Mouse (Mus musculus) bone marrow macrophage, adult 2 months (primary cell): ENCODE measurements around the gene Lrrc1. TPM values are rescaled to one million over a fixed set of nuclear protein-coding genes. Genes with fewer than 3 reads are reported as not detected.

Experiments
- H3K27ac ChIP-seq: 2 replicates; pipeline ENCODE4 v1.5.1; 2012; ENCODE audit warnings: low read depth, low read length; ENCODE audit not compliant: insufficient read depth
- H3K4me1 ChIP-seq: 2 replicates; pipeline ENCODE4 v1.6.1; 2012; ENCODE audit warnings: low read length; ENCODE audit not compliant: control insufficient read depth, insufficient read depth
- H3K4me3 ChIP-seq: 2 replicates; pipeline ENCODE4 v1.5.1; 2012; ENCODE audit warnings: mild to moderate bottlenecking, low read length, moderate library complexity; ENCODE audit not compliant: insufficient read depth
- CTCF ChIP-seq: IDR thresholded peaks from 2 replicates; pipeline ENCODE4 v1.5.1; 2012; ENCODE audit warnings: low read depth, mild to moderate bottlenecking, low read length, moderate library complexity
- POLR2A ChIP-seq: IDR thresholded peaks from 2 replicates; pipeline ENCODE4 v1.6.1; 2012; ENCODE audit warnings: mild to moderate bottlenecking, low read depth, low read length, borderline replicate concordance
- polyA plus RNA-seq: library from polyadenylated mRNA; stranded (reverse); fragments of >200 nt; gene quantifications from 2 replicates; pipeline ENCODE4 v1.2.4, GENCODE M21; 2012; ENCODE audit not compliant: missing spikeins, insufficient read depth, insufficient read length

Gene Lrrc1
- polyA plus RNA-seq, 1 experiment, result 1.6 TPM

- no peak overlapping the region for H3K4me3 ChIP-seq
- TF ChIP-seq CTCF (no peak), POLR2A (no peak)
- no peaks in the 10 kb centered on the region for H3K4me1 ChIP-seq
- H3K27ac ChIP-seq, result no peak overlapping the region
Observed at GRCm38 (mm10) chr9:77471646-77472220, 72.9 kb downstream of the Lrrc1 start.

- H3K4me1 ChIP-seq, result no peaks in the 10 kb centered on the region
- no peak for TF ChIP-seq CTCF
- no peak for TF ChIP-seq POLR2A
- no peak overlapping the region for H3K4me3 ChIP-seq
- H3K27ac ChIP-seq, result no peak overlapping the region
Observed at GRCm38 (mm10) chr9:77469791-77470607, 74.7 kb downstream of the Lrrc1 start.

GRCm38 (mm10) chr9:77466926-77467325, 77.7 kb downstream of the Lrrc1 start:
- no peak overlapping the region for H3K27ac ChIP-seq
- no peak for TF ChIP-seq POLR2A
- no peak for TF ChIP-seq CTCF
- H3K4me1 ChIP-seq, result no peaks in the 10 kb centered on the region
- H3K4me3 ChIP-seq, result no peak overlapping the region

DNA sequence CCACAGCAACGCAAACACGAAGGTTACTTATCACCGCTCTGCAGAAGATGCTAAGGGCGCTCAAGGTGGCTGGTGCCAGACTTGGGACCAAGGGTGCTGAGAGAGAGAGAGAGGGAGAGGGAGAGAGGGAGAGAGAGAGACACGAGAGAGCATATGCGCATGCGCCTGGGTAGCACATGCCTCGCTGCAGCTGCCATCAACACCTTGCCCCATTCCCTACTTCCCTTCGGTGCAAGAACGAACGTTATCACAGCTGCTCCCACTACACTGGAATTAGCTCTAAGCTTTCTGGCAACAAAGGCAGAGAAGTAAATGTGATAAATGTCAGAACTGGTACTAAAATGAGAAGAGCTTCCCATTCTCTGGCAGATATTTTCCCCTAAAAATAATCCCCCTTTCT, 79.3 kb downstream of the Lrrc1 start:
- Histone ChIP-seq H3K4me3 (no peak overlapping the region), H3K27ac (no peak overlapping the region), H3K4me1 (no peaks in the 10 kb centered on the region)
- TF ChIP-seq POLR2A (no peak), CTCF (no peak)

DNA sequence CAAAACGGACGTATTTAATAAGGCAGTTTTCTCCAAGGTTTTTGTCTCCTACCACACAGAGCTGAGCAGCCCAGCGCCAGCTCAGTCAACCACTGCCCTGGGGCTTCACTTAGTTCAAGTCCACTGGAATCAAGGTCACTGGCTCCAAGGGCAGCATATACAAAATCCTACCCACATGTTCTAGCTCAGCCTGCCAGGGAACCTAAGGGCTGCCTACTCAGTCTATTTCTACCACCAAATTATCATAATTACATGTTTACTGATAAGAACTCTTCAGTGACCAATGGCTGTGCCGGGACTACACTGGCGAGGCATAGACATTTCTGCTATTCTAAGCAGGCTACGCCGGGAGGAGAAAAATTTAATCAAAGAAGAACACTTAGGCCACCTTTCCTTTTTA, 80.8 kb downstream of the Lrrc1 start:
- H3K4me3 ChIP-seq, result no peak overlapping the region
- TF ChIP-seq POLR2A (no peak), CTCF (no peak)
- no peak overlapping the region for H3K27ac ChIP-seq
- H3K4me1 ChIP-seq, result no peaks in the 10 kb centered on the region

DNA sequence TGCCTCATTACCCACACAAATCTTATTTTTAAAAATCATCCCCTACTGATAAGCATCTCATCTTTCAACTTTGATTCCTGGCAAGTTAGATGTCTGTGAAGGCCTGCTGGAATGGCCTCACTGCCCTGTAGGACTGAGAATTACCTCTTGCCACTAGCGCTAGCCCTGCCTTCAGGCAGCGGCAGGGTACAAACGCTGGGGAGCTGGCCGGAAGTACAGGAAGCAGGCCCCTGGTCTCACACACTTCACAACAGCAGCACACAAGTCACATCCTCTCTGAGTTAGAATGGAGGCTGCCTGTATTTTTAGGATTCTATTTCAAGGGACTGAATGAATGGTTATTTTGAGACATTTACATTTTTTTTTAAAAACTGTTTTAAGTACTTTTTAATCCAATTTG, 81.5 kb downstream of the Lrrc1 start:
- no peaks in the 10 kb centered on the region for H3K4me1 ChIP-seq
- H3K4me3 ChIP-seq, result no peak overlapping the region
- no peak overlapping the region for H3K27ac ChIP-seq
- TF ChIP-seq POLR2A, result no peak
- no peak for TF ChIP-seq CTCF

GRCm38 (mm10) chr9:77461371-77461915, 83.2 kb downstream of the Lrrc1 start:
- Histone ChIP-seq H3K27ac (no peak overlapping the region), H3K4me1 (no peaks in the 10 kb centered on the region), H3K4me3 (no peak overlapping the region)
- TF ChIP-seq CTCF (no peak), POLR2A (no peak)

- TF ChIP-seq CTCF (no peak), POLR2A (no peak)
- no peak overlapping the region for H3K27ac ChIP-seq
- H3K4me3 ChIP-seq, result no peak overlapping the region
- H3K4me1 ChIP-seq, result peaks cover 3% of the 10 kb centered on the region; the same call in 1 of the 2 replicates
Observed at GRCm38 (mm10) chr9:77460408-77460807, 84.3 kb downstream of the Lrrc1 start.

GRCm38 (mm10) chr9:77459365-77459764, 85.3 kb downstream of the Lrrc1 start:
- TF ChIP-seq POLR2A (no peak), CTCF (no peak)
- no peak overlapping the region for H3K27ac ChIP-seq
- H3K4me3 ChIP-seq, result no peak overlapping the region
- H3K4me1 ChIP-seq, result peaks cover 3% of the 10 kb centered on the region; the same call in 1 of the 2 replicates

DNA sequence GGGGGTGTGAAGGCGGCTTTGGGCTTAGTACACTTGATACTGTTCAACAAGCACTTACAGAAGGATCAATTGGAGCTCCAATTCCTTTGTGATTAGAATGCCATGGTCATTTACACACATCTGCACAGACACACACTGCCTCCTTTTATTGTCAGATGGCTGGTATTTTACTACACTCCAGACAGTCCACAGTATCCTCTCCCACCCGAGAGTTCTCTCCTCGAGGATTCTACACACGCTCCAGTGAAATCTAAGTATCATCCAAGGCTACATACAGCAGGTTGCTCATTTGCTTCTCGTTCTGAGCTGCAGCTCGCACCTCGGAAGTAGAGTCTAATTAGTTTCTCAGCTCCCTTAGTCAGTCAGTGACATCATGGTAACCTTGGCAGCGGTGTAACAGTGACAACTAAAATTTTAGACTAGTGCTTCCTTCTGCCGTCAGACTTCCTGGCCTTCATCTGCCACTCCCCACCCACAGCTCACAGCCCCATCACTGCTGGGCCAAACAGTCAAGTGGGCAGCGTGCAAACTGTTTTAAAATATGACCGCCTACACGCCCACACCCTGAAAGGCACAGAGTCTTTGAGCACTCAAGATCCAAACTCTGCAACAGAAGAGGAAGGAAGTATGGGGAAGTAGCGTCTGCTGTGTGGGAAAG, 88.4 kb downstream of the Lrrc1 start:
- peak overlapping the region; percentile 24; the same call in 1 of the 2 replicates for H3K4me3 ChIP-seq
- TF ChIP-seq POLR2A (no peak), CTCF (no peak)
- no peak overlapping the region for H3K27ac ChIP-seq
- H3K4me1 ChIP-seq, result peaks cover 3% of the 10 kb centered on the region; the same call in 1 of the 2 replicates
